Mouse (Mus musculus) cortical plate, adult 2 months (tissue): ENCODE results near the gene Hoxa1.

Experiments
- CTCF ChIP-seq: fragments of 200-500 bp; IDR thresholded peaks from 2 replicates; pipeline ENCODE4 v1.5.1; 2011; ENCODE audit warnings: mild to moderate bottlenecking, control low read depth, low read length; ENCODE audit not compliant: insufficient read depth; ENCODE audit errors: extremely low read depth
- POLR2A ChIP-seq: fragments of 200-500 bp; IDR thresholded peaks from 2 replicates; pipeline ENCODE4 v1.6.1; 2011; ENCODE audit warnings: mild to moderate bottlenecking, low read length, control low read depth; ENCODE audit not compliant: insufficient read depth; ENCODE audit errors: extremely low read depth

GRCm38 (mm10) chr6:52205221-52205620 lies 47.1 kb upstream of the Hoxa1 start:
- TF ChIP-seq CTCF (no peak), POLR2A (no peak)
